Mouse (Mus musculus): ENCODE data around the gene St5. TPM values are rescaled to one million over a fixed set of nuclear protein-coding genes. Genes with fewer than 3 reads are reported as not detected.

Gene St5
- total RNA-seq, 4 experiments from 2014 or later: 14.4 to 18.3 (median 15.7) TPM

- DNase-seq (ENCODE audit: low spot score in 2 of 2): no peak
These were observed 684 bp downstream of the St5 start for GRCm38 (mm10) chr7:109702721-109703120.

DNA sequence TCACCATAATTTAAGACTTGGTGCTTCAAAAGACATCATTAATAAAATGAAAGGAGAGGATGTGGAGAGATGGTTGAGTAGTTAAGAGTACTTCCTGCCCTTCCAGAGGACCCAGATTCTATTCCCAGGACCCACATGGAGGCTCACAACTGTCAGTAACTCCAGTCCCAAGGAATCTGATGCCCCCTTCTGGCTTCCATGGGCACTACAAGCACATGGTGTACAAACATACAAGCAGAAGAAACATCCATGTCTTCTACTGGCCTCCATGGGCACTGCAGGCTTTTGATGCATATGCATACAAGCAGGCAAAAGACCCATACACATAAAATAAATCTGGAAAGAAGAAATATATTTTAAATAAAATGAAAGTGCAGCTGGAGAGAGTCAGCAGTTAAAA is 3.2 kb downstream of the St5 start:
- no peak for DNase-seq (ENCODE audit: low spot score in 2 of 2)

DNA sequence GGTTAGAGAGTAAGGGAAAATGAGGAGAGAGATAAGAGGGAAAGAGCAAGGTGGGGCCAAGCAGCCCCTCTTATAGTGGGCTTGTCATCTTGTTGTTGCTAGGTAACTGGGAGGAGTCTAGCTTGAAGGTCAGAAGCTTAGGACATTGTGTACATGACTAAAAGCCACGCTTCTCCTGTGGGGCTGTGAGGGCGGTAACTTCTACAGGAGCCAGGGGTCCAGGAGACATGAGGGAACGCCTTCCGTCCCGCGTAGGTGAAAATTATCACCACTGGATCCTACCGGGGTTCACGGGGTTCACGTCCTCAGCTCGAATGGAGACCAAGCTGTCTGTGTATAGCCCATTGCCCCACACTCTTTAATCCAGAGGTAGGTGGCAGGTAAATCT is 8.1 kb downstream of the St5 start:
- DNase-seq (ENCODE audit: low spot score in 2 of 2): no peak

- DNase-seq (ENCODE audit: low spot score in 2 of 2): no peak
These were observed 8.6 kb downstream of the St5 start for GRCm38 (mm10) chr7:109694576-109695338.

DNA sequence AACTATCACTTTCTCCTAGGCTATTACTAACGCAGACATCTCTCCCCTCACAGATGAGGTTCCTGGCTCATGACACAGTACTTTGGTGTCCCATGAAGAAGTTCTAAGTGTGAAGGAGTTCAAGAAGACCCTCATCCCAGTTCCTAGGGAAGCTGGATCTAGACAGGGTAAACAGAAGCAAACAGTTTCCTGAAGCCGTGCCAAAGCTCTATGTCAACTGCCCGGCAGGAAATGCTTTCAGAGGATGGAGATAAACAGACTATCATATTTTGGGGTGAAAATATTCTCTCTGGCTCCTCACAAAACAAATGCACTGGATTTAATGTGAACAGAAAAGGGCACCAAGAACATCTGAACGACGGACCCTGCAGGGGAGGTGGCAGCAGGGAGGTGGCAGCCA is 12.4 kb downstream of the St5 start:
- no peak for DNase-seq (ENCODE audit: low spot score in 2 of 2)

GRCm38 (mm10) chr7:109690101-109690500 is 13.3 kb downstream of the St5 start:
- DNase-seq (ENCODE audit: low spot score in 2 of 2): no peak

DNA sequence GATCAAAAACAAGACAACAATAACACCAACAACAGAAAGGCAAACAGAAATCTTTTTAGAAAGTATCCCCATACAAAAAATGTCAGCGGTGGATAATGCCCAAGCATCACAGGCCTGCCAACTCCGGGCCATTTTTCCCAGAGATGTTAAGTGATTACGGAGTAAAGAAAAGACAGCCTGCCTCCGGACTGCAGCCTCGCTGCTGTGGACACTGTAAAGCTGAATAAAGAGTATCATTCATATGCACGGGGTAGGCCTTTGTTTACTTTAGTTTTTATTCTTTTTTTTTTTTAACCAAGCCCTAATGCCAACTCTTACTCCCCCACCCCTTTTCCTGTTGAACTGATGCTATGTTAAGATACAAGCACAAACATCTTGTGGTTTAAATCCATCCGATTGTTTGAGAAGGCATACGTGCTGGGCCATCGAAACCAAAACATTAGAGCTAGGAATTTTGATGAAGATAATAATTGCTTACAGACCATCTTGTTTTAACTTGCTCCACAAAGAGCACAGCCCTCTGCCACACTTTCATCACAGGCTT is 16.7 kb downstream of the St5 start:
- DNase-seq (ENCODE audit: low spot score in 2 of 2): no peak

- DNase-seq (ENCODE audit: low spot score in 2 of 2): no peak
These were observed 22.5 kb downstream of the St5 start for GRCm38 (mm10) chr7:109680879-109681278.

DNA sequence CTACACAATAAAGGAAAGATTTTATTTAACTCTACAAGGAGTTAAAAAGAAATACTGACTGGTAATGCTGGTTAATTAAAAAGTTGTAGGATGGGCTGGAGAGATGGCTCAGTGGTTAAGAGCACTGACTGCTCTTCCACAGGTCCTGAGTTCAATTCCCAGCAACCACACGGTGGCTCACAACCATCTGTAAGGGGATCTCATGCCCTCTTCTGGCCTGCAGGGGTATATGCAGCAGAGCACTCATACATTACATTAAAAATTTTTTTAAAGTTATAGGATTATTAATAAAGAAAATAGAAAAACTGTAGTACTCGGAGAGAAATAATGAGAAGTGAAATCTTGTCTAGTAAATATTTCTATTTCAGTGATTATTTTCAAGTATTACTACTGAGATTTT is 23.1 kb downstream of the St5 start:
- DNase-seq (ENCODE audit: low spot score in 2 of 2): no peak

DNA sequence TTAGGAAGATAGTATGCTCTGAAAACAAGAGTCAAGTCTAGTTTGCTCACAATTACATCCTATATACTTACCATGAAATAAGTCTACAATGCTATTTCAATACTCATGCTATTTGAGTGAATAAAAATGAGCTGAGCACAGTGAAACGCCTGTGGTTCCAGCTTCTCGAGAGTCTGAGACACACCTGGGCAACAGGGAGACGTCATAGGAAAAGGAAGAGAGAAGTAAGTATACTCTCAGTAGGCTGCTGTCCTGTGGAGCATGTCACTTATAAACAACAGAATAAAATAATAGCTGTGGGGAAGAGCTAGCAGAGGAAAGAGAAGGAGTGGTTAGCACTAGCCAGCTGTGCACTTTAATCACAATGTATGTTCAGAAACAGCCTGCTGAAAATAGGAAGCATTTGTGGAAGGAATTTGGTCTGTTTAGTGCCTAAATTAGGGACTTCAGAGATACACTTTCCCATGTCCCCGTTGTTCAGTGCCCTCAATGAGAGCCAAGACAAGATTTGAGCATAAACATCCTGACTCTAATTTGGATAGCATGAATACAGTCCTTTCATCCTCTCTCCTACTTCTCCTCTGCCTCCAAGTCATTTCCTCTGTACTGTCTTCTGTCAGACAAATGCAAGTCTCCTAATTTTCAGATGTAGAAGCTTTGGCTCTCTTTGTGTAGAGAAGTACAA is 28.3 kb downstream of the St5 start:
- DNase-seq (ENCODE audit: low spot score in 2 of 2): no peak

- DNase-seq (ENCODE audit: low spot score in 2 of 2): peak; percentile 35 to 57
These were observed 31.6 kb downstream of the St5 start for GRCm38 (mm10) chr7:109671581-109672471.

- DNase-seq (ENCODE audit: low spot score in 2 of 2): no peak
These were observed 33.8 kb downstream of the St5 start for GRCm38 (mm10) chr7:109669426-109670170.

DNA sequence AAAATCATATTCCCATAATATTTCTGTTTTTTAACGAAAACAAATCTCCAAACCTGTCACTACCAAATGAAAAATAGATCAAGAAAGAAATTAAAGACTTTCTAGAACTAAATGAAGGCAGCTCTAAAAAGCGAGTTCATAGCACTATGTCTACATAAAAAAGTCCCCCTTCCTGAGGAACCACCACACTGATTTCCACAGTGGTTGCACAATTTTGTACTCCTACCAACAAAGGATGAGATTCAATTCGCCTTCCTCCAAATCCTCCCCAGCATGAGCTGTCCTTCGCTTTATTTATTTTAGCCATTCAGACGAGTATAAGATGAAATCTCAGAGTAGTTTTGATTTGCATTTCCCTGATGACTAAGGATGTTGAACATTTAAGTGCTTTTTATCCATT is 36.7 kb downstream of the St5 start:
- no peak for DNase-seq (ENCODE audit: low spot score in 2 of 2)

DNA sequence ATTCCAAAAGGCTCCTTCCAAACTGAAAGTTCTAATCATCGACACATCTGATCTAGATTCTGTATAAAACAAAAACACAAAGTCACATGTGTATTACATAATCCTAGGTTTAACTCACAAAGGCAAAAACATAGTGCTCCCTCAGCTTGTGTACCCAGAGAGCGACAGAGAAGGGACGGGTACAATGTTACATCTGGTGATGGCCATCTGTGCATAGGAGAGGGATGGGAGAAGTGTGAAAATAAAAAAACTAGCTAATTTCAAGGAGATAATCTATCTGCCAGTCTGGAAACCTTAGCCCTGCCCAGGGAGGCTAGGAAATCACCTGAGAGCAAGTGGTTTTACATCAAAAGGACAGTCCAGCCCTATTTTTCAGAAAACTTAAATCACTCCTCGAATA is 40.8 kb downstream of the St5 start:
- no peak for DNase-seq (ENCODE audit: low spot score in 2 of 2)

- DNase-seq (ENCODE audit: low spot score in 2 of 2): no peak
These were observed 44.1 kb downstream of the St5 start for GRCm38 (mm10) chr7:109659278-109659677.

GRCm38 (mm10) chr7:109657884-109658283 is 45.5 kb downstream of the St5 start:
- no peak for DNase-seq (ENCODE audit: low spot score in 2 of 2)

DNA sequence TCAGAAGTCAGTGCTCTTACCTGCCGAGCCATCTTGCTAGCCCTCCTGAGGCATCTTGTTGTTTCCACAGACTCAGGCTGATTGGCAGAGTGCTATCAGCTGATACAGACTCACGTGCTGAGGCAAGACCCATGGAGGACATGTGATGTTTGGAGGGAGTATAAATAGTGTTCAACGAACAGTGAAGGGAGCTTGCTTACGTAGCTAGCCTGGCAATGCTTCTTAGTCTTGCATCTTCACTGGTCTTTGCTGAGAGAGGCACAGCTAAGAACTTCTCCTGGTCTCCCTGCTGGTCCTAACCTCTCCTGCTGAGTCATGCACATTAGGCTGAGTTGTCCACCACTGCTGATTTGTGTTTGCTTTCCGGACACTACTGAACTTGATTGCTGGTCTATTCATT is 48.5 kb downstream of the St5 start:
- no peak for DNase-seq (ENCODE audit: low spot score in 2 of 2)

GRCm38 (mm10) chr7:109648812-109649594 is 54.4 kb downstream of the St5 start:
- no peak for DNase-seq (ENCODE audit: low spot score in 2 of 2)

- DNase-seq (ENCODE audit: low spot score in 2 of 2): no peak
These were observed 56.8 kb downstream of the St5 start for GRCm38 (mm10) chr7:109646574-109646973.

DNA sequence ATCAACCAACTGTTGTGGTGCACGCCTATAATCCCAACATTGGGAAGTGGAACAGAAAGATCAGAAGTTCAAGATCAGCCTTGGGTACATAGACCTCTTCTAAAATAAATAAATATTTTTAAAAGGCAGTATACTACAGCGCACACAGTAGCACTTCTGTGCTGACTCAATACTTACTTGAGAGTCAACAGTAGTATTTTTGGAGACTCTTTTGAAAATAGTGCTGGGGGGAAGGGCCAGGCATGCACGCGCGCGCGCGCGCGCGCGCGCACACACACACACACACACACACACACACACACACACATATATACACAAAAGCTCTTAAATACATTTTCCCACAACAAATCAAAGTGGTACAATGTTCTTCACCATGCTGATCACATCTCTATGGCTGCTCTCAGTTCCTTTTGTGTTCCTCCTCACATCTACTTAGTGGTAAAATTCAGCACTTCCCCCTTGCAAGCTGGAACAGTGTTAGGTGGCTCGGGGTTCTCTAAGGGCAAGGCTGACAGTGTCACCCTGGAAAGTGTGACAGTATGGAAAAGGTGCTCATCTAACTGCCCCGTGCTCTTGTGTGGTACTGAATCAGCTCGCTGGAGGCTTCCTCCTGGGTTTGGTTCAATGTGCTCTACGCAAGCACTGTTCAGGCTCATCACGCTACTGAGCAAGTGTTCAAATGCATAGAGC is 60.0 kb downstream of the St5 start:
- no peak for DNase-seq (ENCODE audit: low spot score in 2 of 2)

Data from left cerebral cortex, adult 8-10 months (tissue).